Mouse (Mus musculus) MEL (cell line): ENCODE measurements around the gene Gm5269. TPM values are rescaled to one million over a fixed set of nuclear protein-coding genes. Genes with fewer than 3 reads are reported as not detected.

Source experiments
- DNase-seq: peaks from one replicate; pipeline ENCODE4 v3.0.0; 2011; ENCODE audit warnings: low read depth, low spot score
- H3K27ac ChIP-seq: 2 replicates; pipeline ENCODE4 v1.5.1; 2012; ENCODE audit warnings: low read depth, mild to moderate bottlenecking, control low read depth, low read length, moderate library complexity; ENCODE audit not compliant: control insufficient read depth
- H3K27me3 ChIP-seq, 2 experiments: fragments of 150-350 bp in 1 of 2; sonication (generic) in 1 of 2; 2 replicates each; pipeline ENCODE4 v1.6.1; 2012; ENCODE audit warnings: low read length in 2 of 2, mild to moderate bottlenecking in 2 of 2, improper control_type of control experiment in 1 of 2, moderate library complexity in 1 of 2; ENCODE audit not compliant: insufficient read depth in 2 of 2, control insufficient read depth in 1 of 2
- H3K36me3 ChIP-seq, 2 experiments: 2 replicates each; pipeline ENCODE4 v1.6.1; 2012 to 2014; ENCODE audit warnings: low read length in 2 of 2, improper control_type of control experiment in 1 of 2, inconsistent platforms in 1 of 2, mild to moderate bottlenecking in 1 of 2; ENCODE audit not compliant: insufficient read depth in 2 of 2, control insufficient read depth in 1 of 2
- H3K4me1 ChIP-seq, 2 experiments: fragments of 150-350 bp in 1 of 2; sonication (generic) in 1 of 2; 2 replicates each; pipeline ENCODE4 v1.6.1; 2012; ENCODE audit warnings: low read length in 2 of 2, improper control_type of control experiment in 1 of 2, mild to moderate bottlenecking in 1 of 2; ENCODE audit not compliant: insufficient read depth in 2 of 2, control insufficient read depth in 1 of 2
- H3K4me3 ChIP-seq, 2 experiments: fragments of 150-350 bp in 1 of 2; sonication (generic) in 1 of 2; 2 replicates each; pipeline ENCODE4 v1.5.1; 2012; ENCODE audit warnings: low read depth in 2 of 2, low read length in 2 of 2, mild to moderate bottlenecking in 2 of 2, moderate library complexity in 2 of 2, control low read depth in 1 of 2, improper control_type of control experiment in 1 of 2; ENCODE audit not compliant: control insufficient read depth in 1 of 2, insufficient read depth in 1 of 2
- H3K79me2 ChIP-seq: 2 replicates; pipeline ENCODE4 v1.6.1; 2012; ENCODE audit warnings: mild to moderate bottlenecking, low read length, moderate library complexity; ENCODE audit not compliant: control insufficient read depth, poor library complexity, insufficient read depth
- H3K9ac ChIP-seq: 2 replicates; pipeline ENCODE4 v1.6.1; 2012; ENCODE audit warnings: low read depth, mild to moderate bottlenecking, control low read depth, low read length, moderate library complexity; ENCODE audit not compliant: control insufficient read depth, poor library complexity, severe bottlenecking
- H3K9me3 ChIP-seq: fragments of 150-350 bp; sonication (generic); replicated peaks from 2 replicates; pipeline ENCODE4 v1.6.1; 2012; ENCODE audit warnings: mild to moderate bottlenecking, low read length, improper control_type of control experiment, moderate library complexity; ENCODE audit not compliant: insufficient read depth
- BHLHE40 ChIP-seq: IDR thresholded peaks from 2 replicates; pipeline ENCODE4 v1.6.1; 2012; ENCODE audit warnings: low read depth, mild to moderate bottlenecking, inconsistent platforms, low read length, improper control_type of control experiment, borderline replicate concordance
- CHD1 ChIP-seq: IDR thresholded peaks from 2 replicates; pipeline ENCODE4 v1.6.1; 2012; ENCODE audit warnings: low read depth, mild to moderate bottlenecking, inconsistent platforms, low read length, improper control_type of control experiment
- E2F4 ChIP-seq: IDR thresholded peaks from 2 replicates; pipeline ENCODE4 v1.6.1; 2011; ENCODE audit warnings: low read depth, low read length, improper control_type of control experiment, borderline replicate concordance
- ELF1 ChIP-seq: IDR thresholded peaks from 2 replicates; pipeline ENCODE4 v1.6.1; 2014; ENCODE audit warnings: low read depth, mild to moderate bottlenecking, inconsistent platforms, low read length, improper control_type of control experiment, moderate library complexity
- EP300 ChIP-seq, 2 experiments: IDR thresholded peaks; 2 replicates each; pipeline ENCODE4 v1.6.1; 2011; ENCODE audit warnings: improper control_type of control experiment in 2 of 2, low read length in 2 of 2, low read depth in 1 of 2, mild to moderate bottlenecking in 1 of 2
- ETS1 ChIP-seq: IDR thresholded peaks from 2 replicates; pipeline ENCODE4 v1.6.1; 2012; ENCODE audit warnings: low read depth, mild to moderate bottlenecking, inconsistent platforms, low read length, improper control_type of control experiment, moderate library complexity
- HCFC1 ChIP-seq: IDR thresholded peaks from 2 replicates; pipeline ENCODE4 v1.6.1; 2012; ENCODE audit warnings: low read depth, mild to moderate bottlenecking, inconsistent platforms, low read length, improper control_type of control experiment, moderate library complexity
- KAT2A ChIP-seq: conservative IDR thresholded peaks from 2 replicates; pipeline ENCODE4 v1.6.1; 2012; ENCODE audit warnings: low read depth, low read length, improper control_type of control experiment, inconsistent platforms
- MAX ChIP-seq: IDR thresholded peaks from 2 replicates; pipeline ENCODE4 v1.6.1; 2011; ENCODE audit warnings: low read length, improper control_type of control experiment
- MAZ ChIP-seq: IDR thresholded peaks from 2 replicates; pipeline ENCODE4 v1.6.1; 2012; ENCODE audit warnings: low read depth, mild to moderate bottlenecking, inconsistent platforms, low read length, improper control_type of control experiment
- MEF2A ChIP-seq: IDR thresholded peaks from 2 replicates; pipeline ENCODE4 v1.6.1; 2014; ENCODE audit warnings: low read depth, mild to moderate bottlenecking, inconsistent platforms, low read length, improper control_type of control experiment; ENCODE audit not compliant: poor library complexity, insufficient replicate concordance, severe bottlenecking; ENCODE audit errors: extremely low read depth
- MXI1 ChIP-seq: IDR thresholded peaks from 2 replicates; pipeline ENCODE4 v1.6.1; 2011; ENCODE audit warnings: mild to moderate bottlenecking, low read depth, low read length, improper control_type of control experiment
- NELFE ChIP-seq: IDR thresholded peaks from 2 replicates; pipeline ENCODE4 v1.6.1; 2011; ENCODE audit warnings: low read depth, low read length, improper control_type of control experiment
- POLR2A ChIP-seq, 2 experiments: IDR thresholded peaks; 2 replicates each; pipeline ENCODE4 v1.6.1; 2011 to 2012; ENCODE audit warnings: low read length in 2 of 2, mild to moderate bottlenecking in 2 of 2, control low read depth in 1 of 2, improper control_type of control experiment in 1 of 2, low read depth in 1 of 2, moderate library complexity in 1 of 2; ENCODE audit not compliant: control insufficient read depth in 1 of 2, insufficient read depth in 1 of 2, poor library complexity in 1 of 2
- POLR2AphosphoS2 ChIP-seq: IDR thresholded peaks from 2 replicates; pipeline ENCODE4 v1.6.1; 2011; ENCODE audit warnings: low read length, improper control_type of control experiment
- RAD21 ChIP-seq: IDR thresholded peaks from 2 replicates; pipeline ENCODE4 v1.6.1; 2011; ENCODE audit warnings: mild to moderate bottlenecking, low read depth, low read length, improper control_type of control experiment
- RCOR1 ChIP-seq: IDR thresholded peaks from 2 replicates; pipeline ENCODE4 v1.6.1; 2012; ENCODE audit warnings: low read depth, mild to moderate bottlenecking, inconsistent platforms, low read length, improper control_type of control experiment
- SIN3A ChIP-seq: IDR thresholded peaks from 2 replicates; pipeline ENCODE4 v1.6.1; 2012; ENCODE audit warnings: low read length, improper control_type of control experiment, inconsistent platforms
- SMC3 ChIP-seq: IDR thresholded peaks from 2 replicates; pipeline ENCODE4 v1.6.1; 2011; ENCODE audit warnings: low read depth, low read length, improper control_type of control experiment
- TAL1 ChIP-seq: IDR thresholded peaks from 2 replicates; pipeline ENCODE4 v1.6.1; 2012; ENCODE audit warnings: mild to moderate bottlenecking, inconsistent platforms, low read length, moderate library complexity, mixed read lengths
- TBP ChIP-seq: IDR thresholded peaks from 2 replicates; pipeline ENCODE4 v1.8.0; 2011; ENCODE audit warnings: low read depth, low read length, improper control_type of control experiment
- TCF12 ChIP-seq: IDR thresholded peaks from 2 replicates; pipeline ENCODE4 v1.6.1; 2014; ENCODE audit warnings: low read depth, mild to moderate bottlenecking, inconsistent platforms, low read length, improper control_type of control experiment, moderate library complexity
- UBTF ChIP-seq: IDR thresholded peaks from 2 replicates; pipeline ENCODE4 v1.6.1; 2012; ENCODE audit warnings: low read depth, mild to moderate bottlenecking, inconsistent platforms, low read length, improper control_type of control experiment, moderate library complexity, borderline replicate concordance; ENCODE audit not compliant: insufficient read depth
- USF1 ChIP-seq: IDR thresholded peaks from 2 replicates; pipeline ENCODE4 v1.6.1; 2014; ENCODE audit warnings: low read depth, mild to moderate bottlenecking, inconsistent platforms, low read length, improper control_type of control experiment, moderate library complexity
- ZC3H11A ChIP-seq: IDR thresholded peaks from 2 replicates; pipeline ENCODE4 v1.6.1; 2012; ENCODE audit warnings: low read depth, mild to moderate bottlenecking, inconsistent platforms, low read length, improper control_type of control experiment
- ZKSCAN1 ChIP-seq: IDR thresholded peaks from 2 replicates; pipeline ENCODE4 v1.6.1; 2012; ENCODE audit warnings: low read depth, mild to moderate bottlenecking, inconsistent platforms, low read length, improper control_type of control experiment, moderate library complexity
- polyA plus RNA-seq, 2 experiments: library from polyadenylated mRNA; stranded (reverse) in 1 of 2; unstranded in 1 of 2; fragments of >175 nt in 1 of 2; fragments of >200 nt in 1 of 2; gene quantifications; 2 replicates each; pipeline versions ENCODE4 v1.2.1 to v1.2.4; 2012; ENCODE audit warnings: low replicate concordance in 2 of 2, low read depth in 1 of 2; ENCODE audit not compliant: insufficient read length in 2 of 2, insufficient read depth in 1 of 2, missing spikeins in 1 of 2
- total RNA-seq: library from RNA; depleted of rRNA; stranded (reverse); fragments of 300-350 nt; gene quantifications from 2 replicates; pipeline ENCODE4 v1.2.3, GENCODE M21; 2012

Gm5269 gene
- total and polyA plus RNA-seq, 3 experiments: 0.67 TPM; not detected in 2

- Histone ChIP-seq H3K36me3 (no peaks in the 10 kb centered on the region), H3K79me2 (no peaks in the 10 kb centered on the region)
These were observed 1.9 kb upstream of the Gm5269 start for GRCm38 (mm10) chr1:45891986-45892385.

GRCm38 (mm10) chr1:45886800-45887199 is 3.3 kb downstream of the Gm5269 start:
- H3K9me3 ChIP-seq: no peaks in the 10 kb centered on the region
- H3K27ac ChIP-seq: no peak overlapping the region
- no peak overlapping the region for H3K4me3 ChIP-seq
- peaks cover 0 to 5% of the 10 kb centered on the region in 2 experiments; a peak in 2 of 4 replicates for H3K36me3 ChIP-seq
- TF ChIP-seq CHD1: no peak
- TF ChIP-seq HCFC1: no peak
- TF ChIP-seq TAL1: no peak
- no peak for TF ChIP-seq UBTF
- no peak for TF ChIP-seq POLR2A (IDR thresholded peaks at IDR 0.05; ENCODE audit: control insufficient read depth in 1 of 2, insufficient read depth in 1 of 2, low read depth in 1 of 2, low read length in 2 of 2, poor library complexity in 1 of 2)
- TF ChIP-seq ZC3H11A: no peak
- TF ChIP-seq RAD21: no peak
- TF ChIP-seq RCOR1: no peak
- no peak for TF ChIP-seq TCF12
- no peak for TF ChIP-seq ELF1
- no peak for TF ChIP-seq TBP
- TF ChIP-seq POLR2AphosphoS2: no peak
- TF ChIP-seq SIN3A: no peak
- TF ChIP-seq ZKSCAN1: no peak
- no peak for TF ChIP-seq MEF2A
- TF ChIP-seq E2F4: no peak
- TF ChIP-seq KAT2A: no peak
- TF ChIP-seq BHLHE40: no peak
- TF ChIP-seq MAX: no peak
- H3K27me3 ChIP-seq: no peaks in the 10 kb centered on the region
- H3K79me2 ChIP-seq: no peaks in the 10 kb centered on the region
- DNase-seq: no peak
- H3K4me1 ChIP-seq: peaks cover 2 to 5% of the 10 kb centered on the region in 2 experiments
- H3K9ac ChIP-seq: no peak overlapping the region

More at GRCm38 (mm10) chr1:45891986-45892385, 1.9 kb upstream of the Gm5269 start:
- no peak overlapping the region for H3K4me3 ChIP-seq
- H3K9me3 ChIP-seq: no peaks in the 10 kb centered on the region
- no peak overlapping the region for H3K27ac ChIP-seq
- TF ChIP-seq MAX (no peak), MAZ (no peak), TCF12 (no peak), USF1 (no peak), MXI1 (no peak), EP300 (IDR thresholded peaks at IDR 0.05; ENCODE audit: low read depth in 1 of 2, low read length in 2 of 2) (no peak), ETS1 (no peak), SIN3A (no peak), SMC3 (no peak), HCFC1 (no peak), KAT2A (no peak), NELFE (no peak)
- no peaks in the 10 kb centered on the region for H3K4me1 ChIP-seq
- no peak for DNase-seq
- no peak overlapping the region for H3K9ac ChIP-seq
- H3K27me3 ChIP-seq: no peaks in the 10 kb centered on the region
